Mouse (Mus musculus) limb, embryonic 12.5 days (tissue): Measurements from ENCODE around the gene Popdc2. TPM values are rescaled to one million over a fixed set of nuclear protein-coding genes. Genes with fewer than 3 reads are reported as not detected.

Source experiments
- ATAC-seq: fragments of 200-750 bp; cut with Nextera tagmentation; 2 replicates; pipeline ENCODE4 v1.8.0; 2017; ENCODE audit warnings: low read depth, moderate TSS enrichment; ENCODE audit not compliant: insufficient number of reproducible peaks, insufficient read depth, low FRiP score, low TSS enrichment
- H3K27ac ChIP-seq: fragments of 300-500 bp; sonication (generic); 2 replicates; pipeline ENCODE4 v1.5.1; 2016; ENCODE audit warnings: mild to moderate bottlenecking, moderate library complexity
- H3K27me3 ChIP-seq: fragments of 300-500 bp; sonication (generic); 2 replicates; pipeline ENCODE4 v1.6.1; 2016; ENCODE audit warnings: mild to moderate bottlenecking, moderate library complexity
- H3K36me3 ChIP-seq: fragments of 300-500 bp; sonication (generic); 2 replicates; pipeline ENCODE4 v1.6.1; 2016; ENCODE audit warnings: mild to moderate bottlenecking, moderate library complexity
- H3K4me1 ChIP-seq: fragments of 300-500 bp; sonication (generic); replicated peaks from 2 replicates; pipeline ENCODE4 v1.6.1; 2016
- H3K4me2 ChIP-seq: fragments of 300-500 bp; sonication (generic); 2 replicates; pipeline ENCODE4 v1.6.1; 2016; ENCODE audit warnings: mild to moderate bottlenecking, moderate library complexity
- H3K4me3 ChIP-seq: fragments of 300-500 bp; sonication (generic); replicated peaks from 2 replicates; pipeline ENCODE4 v1.5.1; 2016; ENCODE audit warnings: mild to moderate bottlenecking
- H3K9ac ChIP-seq: fragments of 300-500 bp; sonication (generic); replicated peaks from 2 replicates; pipeline ENCODE4 v1.6.1; 2016; ENCODE audit warnings: mild to moderate bottlenecking, moderate library complexity
- H3K9me3 ChIP-seq: fragments of 300-500 bp; sonication (generic); 2 replicates; pipeline ENCODE4 v1.6.1; 2016; ENCODE audit warnings: mild to moderate bottlenecking, moderate library complexity
- WGBS: fragments of 180-500 bp; shearing (Covaris S2); methylation state at CpG from one replicate; pipeline ENCODE4 v1.1.7; 2016; 5-methylcytosine and 5-hydroxymethylcytosine counted together
- polyA plus RNA-seq: library from polyadenylated mRNA; unstranded; fragments of >200 nt; fragmentation: Nextera tagmentation; extraction: Ambion mirVana; gene quantifications from 2 replicates; pipeline ENCODE4 v1.2.1, GENCODE M21; 2016

Popdc2 gene
- polyA plus RNA-seq, 1 experiment from 2014 or later = 0.70 TPM

DNA sequence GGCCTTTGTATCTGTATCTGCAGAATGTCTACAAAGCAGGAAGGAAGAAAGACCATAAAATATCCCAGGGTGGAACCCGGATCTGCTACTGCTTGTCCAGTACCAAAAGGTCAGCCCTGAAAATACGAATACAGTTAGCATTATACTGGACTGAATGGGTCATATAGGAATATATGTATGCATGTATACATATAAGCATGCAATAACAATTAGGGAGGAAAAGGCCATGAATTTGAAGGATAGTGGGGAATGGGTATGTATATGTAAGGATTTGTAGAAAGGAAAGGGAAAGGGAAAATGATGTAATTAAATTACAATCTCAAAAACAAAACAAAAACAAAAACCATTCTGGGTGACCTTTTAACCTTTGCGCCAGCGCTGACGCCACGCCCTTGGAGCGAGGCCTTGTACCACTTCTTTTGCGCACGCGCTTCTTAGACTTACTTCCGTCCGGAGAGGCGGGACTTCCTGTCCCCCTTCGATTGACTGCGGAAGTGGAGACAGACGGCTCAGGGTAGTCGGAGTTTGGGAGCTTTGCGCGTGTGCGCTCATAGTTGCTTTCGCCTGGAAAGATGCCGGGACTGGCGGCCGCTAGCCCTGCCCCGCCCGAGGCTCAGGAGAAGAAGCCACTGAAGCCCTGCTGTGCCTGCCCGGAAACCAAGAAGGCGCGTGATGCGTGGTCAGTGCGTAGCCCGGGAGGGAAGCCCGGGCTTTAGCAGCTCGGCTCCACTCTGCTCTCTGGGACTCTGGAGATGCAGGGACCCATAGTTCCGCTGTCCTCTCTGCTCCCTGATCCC, 15.3 kb upstream of the Popdc2 start, which contains the start of the genes Cox17 and Gm21987:
TSS of gene Cox17 (plus strand) at position 463 of the 797 bp plus-strand sequence.
TSS of gene Gm21987 (plus strand) at position 512 of the 797 bp plus-strand sequence.
- ATAC-seq = peak; percentile 92

DNA sequence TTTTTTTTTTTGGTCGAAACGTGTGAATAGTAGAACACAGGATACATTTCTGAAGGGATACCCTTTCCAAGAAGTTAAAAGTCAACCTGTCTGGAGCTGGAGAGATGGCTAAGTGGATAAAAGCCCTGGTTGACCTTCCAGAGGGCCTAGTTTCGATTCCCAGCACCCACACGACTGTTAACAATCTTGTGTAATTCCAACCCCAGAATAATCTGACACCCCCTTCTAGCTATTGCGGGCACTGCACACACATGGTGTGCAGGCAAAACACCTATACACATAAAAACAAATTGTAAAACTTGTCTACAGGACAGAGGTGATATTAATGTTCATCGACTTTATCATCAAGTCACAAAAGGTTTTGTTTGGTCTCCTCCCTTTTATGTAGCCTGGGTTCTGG, 14.4 kb upstream of the Popdc2 start:
- H3K4me3 ChIP-seq = peak overlapping the region; percentile 87
- ATAC-seq = no peak
- H3K4me2 ChIP-seq = peak overlapping the region; percentile 79
- H3K9me3 ChIP-seq = no peaks in the 10 kb centered on the region
- peak overlapping the region; percentile 83; the same call in 1 of the 2 replicates for H3K9ac ChIP-seq
- no peaks in the 10 kb centered on the region for H3K27me3 ChIP-seq
- no peak overlapping the region for H3K27ac ChIP-seq
- H3K4me1 ChIP-seq = peaks cover 5% of the 10 kb centered on the region
- H3K36me3 ChIP-seq = peaks cover 27% of the 10 kb centered on the region
- WGBS = 62% methylated on average over 6 of the region's 6 CpGs

More for the DNA sequence above, 15.3 kb upstream of the Popdc2 start, which contains the start of the genes Cox17 and Gm21987:
- 3% methylated on average over 35 of the region's 35 CpGs for WGBS
- peaks cover 21% of the 10 kb centered on the region for H3K36me3 ChIP-seq
- H3K9me3 ChIP-seq = no peaks in the 10 kb centered on the region
- H3K27ac ChIP-seq = peak within 1 kb of the TSS; percentile 90
- peaks cover 9% of the 10 kb centered on the region for H3K4me1 ChIP-seq
- H3K4me2 ChIP-seq = peak within 1 kb of the TSS; percentile 79
- peak within 1 kb of the TSS; percentile 83 for H3K9ac ChIP-seq
- H3K4me3 ChIP-seq = peak within 1 kb of the TSS; percentile 87
- no peaks in the 10 kb centered on the region for H3K27me3 ChIP-seq

DNA sequence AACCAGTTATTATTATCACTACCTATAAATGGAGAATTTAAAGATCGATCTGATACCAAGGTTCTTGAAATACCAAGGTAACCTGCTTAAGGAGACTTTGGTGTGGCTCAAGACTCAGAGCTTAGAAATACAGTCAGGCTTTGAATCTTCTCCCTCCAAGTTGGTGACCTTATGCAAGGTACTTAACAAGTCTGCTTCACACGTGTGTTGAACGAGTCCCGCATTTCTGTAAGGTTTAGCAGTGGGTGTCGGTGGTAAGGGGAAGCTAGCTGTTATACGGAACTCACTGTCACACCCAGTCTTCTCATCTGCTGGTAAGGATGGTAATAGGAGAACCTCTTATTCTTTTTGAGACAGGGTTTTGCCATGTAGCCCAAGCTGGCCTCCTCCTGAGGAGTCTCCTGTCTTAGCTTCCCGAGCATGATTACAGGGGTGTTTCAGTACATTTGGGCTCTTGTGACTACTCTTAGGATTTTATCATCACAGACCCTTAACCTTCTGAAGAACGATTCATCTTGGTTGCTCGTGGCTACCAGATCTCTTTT, 13.7 kb upstream of the Popdc2 start:
- ATAC-seq = no peak
- no peak overlapping the region for H3K27ac ChIP-seq
- no peaks in the 10 kb centered on the region for H3K27me3 ChIP-seq
- no peaks in the 10 kb centered on the region for H3K9me3 ChIP-seq
- H3K4me3 ChIP-seq = no peak overlapping the region
- peaks cover 27% of the 10 kb centered on the region for H3K36me3 ChIP-seq
- peaks cover 5% of the 10 kb centered on the region for H3K4me1 ChIP-seq
- no peak overlapping the region for H3K4me2 ChIP-seq
- no peak overlapping the region for H3K9ac ChIP-seq
- 87% methylated on average over 9 of the region's 9 CpGs for WGBS

DNA sequence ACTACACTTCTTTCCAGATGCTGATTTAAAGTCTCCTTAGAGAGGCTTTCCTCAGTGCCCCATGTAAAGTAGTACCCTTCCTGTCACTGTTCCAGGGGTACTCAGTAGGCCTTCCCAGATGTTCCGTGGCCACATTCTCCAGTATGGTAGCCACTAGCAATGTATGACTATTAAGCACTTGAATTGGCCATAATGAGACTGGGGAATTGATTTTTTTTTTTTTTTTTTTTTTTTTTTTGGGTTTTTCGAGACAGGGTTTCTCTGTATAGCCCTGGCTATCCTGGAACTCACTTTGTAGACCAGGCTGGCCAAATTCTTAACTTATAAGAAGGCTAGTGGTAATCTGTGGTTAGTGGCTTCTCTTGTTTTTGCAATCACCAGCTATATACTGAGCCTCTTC, 12.1 kb upstream of the Popdc2 start:
- Histone ChIP-seq H3K9ac (no peak overlapping the region), H3K9me3 (no peaks in the 10 kb centered on the region), H3K27me3 (no peaks in the 10 kb centered on the region), H3K4me2 (no peak overlapping the region), H3K4me3 (no peak overlapping the region), H3K36me3 (peaks cover 31% of the 10 kb centered on the region), H3K27ac (no peak overlapping the region), H3K4me1 (peaks cover 5% of the 10 kb centered on the region)
- WGBS = 83% methylated on average over 2 of the region's 2 CpGs
- ATAC-seq = no peak

DNA sequence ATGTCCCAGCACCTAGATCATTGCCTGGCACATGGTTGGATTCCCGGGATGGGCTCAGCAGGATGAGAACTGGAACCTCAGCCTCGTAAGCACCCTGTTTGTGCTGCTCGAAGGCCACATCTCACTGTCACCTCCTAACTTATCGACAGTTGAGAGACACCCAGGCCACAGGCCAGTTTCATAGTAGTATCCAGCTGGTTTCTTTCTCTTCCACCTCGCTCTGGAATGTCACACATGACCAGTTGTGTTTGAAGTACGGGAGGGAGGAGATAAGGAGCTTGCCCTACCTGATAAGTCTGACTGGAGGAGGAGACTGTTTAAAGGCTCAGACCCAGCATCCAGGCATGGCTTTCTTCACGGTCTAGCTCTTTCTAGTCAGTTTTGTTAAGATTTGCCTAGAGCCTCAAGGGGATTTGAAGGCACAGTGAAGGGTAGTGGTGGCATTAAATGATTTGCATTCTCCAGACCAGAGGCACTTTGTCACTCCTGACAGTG, 11.6 kb upstream of the Popdc2 start:
- Histone ChIP-seq H3K27ac (no peak overlapping the region), H3K9ac (no peak overlapping the region), H3K9me3 (no peaks in the 10 kb centered on the region), H3K4me2 (no peak overlapping the region), H3K36me3 (peaks cover 31% of the 10 kb centered on the region), H3K4me3 (no peak overlapping the region; the same call in 1 of the 2 replicates), H3K4me1 (peaks cover 5% of the 10 kb centered on the region), H3K27me3 (no peaks in the 10 kb centered on the region)
- ATAC-seq = no peak
- 74% methylated on average over 7 of the region's 7 CpGs for WGBS

DNA sequence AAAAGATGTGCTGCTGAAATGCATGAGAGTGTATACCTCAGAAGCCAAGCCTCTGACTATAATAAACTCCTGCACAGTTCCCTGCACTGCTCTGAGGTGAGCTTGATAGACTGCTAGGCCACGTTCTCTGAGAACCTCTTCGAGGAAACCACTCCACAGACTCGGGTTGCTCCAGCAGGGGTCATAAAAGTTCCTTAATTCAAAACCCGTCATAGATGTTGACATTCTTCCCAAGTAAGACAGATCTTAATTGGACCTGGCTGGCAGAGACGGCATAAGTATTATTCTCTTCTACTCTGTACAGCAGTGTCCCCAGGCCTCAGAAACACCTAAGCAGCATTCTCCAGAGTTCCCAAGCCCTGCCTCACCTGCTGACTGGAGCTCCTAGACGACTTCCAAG, 11.1 kb upstream of the Popdc2 start:
- WGBS = 76% methylated on average over 6 of the region's 6 CpGs
- no peak for ATAC-seq
- Histone ChIP-seq H3K9ac (no peak overlapping the region), H3K4me1 (peaks cover 5% of the 10 kb centered on the region), H3K9me3 (no peaks in the 10 kb centered on the region), H3K4me3 (no peak overlapping the region), H3K4me2 (no peak overlapping the region), H3K36me3 (peaks cover 31% of the 10 kb centered on the region), H3K27ac (no peak overlapping the region), H3K27me3 (no peaks in the 10 kb centered on the region)

DNA sequence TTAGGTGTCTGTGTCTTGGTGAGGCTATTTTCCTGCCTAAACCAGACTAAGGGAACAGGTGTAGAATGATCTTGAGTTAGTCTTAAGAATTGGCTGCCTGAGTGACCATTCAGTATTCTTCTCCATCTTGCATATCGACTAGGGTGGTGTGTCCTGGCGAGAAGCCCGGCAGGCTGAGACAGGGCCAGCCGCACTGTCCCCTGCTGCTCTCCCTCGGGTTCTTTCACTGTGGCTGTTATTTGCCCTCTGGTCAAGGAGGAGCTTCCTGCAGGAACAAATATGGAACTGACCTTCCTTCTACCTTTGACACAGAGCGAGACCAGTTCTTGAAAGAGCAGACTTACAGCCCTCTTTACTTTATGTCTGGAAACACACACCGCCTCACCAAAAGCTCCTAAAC, 10.0 kb upstream of the Popdc2 start:
- Histone ChIP-seq H3K9me3 (no peaks in the 10 kb centered on the region), H3K27me3 (no peaks in the 10 kb centered on the region), H3K9ac (no peak overlapping the region), H3K4me2 (no peak overlapping the region), H3K36me3 (peaks cover 38% of the 10 kb centered on the region), H3K4me1 (peaks cover 5% of the 10 kb centered on the region), H3K4me3 (no peak overlapping the region), H3K27ac (no peak overlapping the region)
- ATAC-seq = no peak
- WGBS = 88% methylated on average over 7 of the region's 7 CpGs

DNA sequence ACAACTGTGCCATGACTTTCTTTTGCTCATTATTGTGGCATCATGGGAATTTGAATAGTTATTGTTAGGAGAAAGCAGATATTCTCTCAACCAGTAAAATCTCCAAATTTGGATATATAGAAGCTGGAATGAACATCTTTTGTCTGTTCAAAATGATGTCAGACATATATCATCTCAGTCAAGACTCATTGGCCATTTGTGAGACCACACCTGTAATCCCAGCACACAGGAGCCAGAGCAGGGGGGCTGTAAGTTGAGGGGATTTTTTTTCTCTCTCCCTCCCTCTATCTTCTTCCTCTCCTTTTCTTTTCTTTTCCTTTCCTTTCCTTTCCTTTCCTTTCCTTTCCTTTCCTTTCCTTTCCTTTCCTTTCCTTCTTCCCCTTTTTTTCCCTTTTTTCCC, 9.2 kb upstream of the Popdc2 start:
- H3K9ac ChIP-seq = no peak overlapping the region
- H3K9me3 ChIP-seq = no peaks in the 10 kb centered on the region
- H3K27me3 ChIP-seq = no peaks in the 10 kb centered on the region
- H3K4me2 ChIP-seq = no peak overlapping the region
- no peak overlapping the region for H3K27ac ChIP-seq
- peaks cover under 1% of the 10 kb centered on the region; the same call in 1 of the 2 replicates for H3K4me1 ChIP-seq
- no peak for ATAC-seq
- H3K36me3 ChIP-seq = peaks cover 38% of the 10 kb centered on the region
- H3K4me3 ChIP-seq = no peak overlapping the region

DNA sequence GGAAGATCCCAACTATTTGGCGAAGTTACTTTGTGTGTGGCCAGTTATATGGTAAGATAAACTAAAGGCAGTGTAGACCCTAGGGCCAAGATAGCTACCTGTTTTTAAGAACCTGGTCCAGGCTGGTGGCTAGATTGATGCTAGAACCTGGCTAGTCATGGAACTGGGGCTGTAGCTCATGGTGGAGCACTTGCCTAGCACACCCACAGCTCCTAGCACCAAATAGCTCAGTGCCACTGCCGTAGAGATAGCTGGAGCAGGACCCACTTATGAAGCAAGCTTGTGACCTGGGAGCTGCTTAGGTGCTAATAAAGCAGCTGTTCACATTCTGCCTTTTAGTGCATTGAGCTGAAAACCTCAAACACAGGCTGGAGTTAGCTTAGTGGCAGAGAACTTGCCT, 8.4 kb upstream of the Popdc2 start:
- H3K4me2 ChIP-seq = no peak overlapping the region

DNA sequence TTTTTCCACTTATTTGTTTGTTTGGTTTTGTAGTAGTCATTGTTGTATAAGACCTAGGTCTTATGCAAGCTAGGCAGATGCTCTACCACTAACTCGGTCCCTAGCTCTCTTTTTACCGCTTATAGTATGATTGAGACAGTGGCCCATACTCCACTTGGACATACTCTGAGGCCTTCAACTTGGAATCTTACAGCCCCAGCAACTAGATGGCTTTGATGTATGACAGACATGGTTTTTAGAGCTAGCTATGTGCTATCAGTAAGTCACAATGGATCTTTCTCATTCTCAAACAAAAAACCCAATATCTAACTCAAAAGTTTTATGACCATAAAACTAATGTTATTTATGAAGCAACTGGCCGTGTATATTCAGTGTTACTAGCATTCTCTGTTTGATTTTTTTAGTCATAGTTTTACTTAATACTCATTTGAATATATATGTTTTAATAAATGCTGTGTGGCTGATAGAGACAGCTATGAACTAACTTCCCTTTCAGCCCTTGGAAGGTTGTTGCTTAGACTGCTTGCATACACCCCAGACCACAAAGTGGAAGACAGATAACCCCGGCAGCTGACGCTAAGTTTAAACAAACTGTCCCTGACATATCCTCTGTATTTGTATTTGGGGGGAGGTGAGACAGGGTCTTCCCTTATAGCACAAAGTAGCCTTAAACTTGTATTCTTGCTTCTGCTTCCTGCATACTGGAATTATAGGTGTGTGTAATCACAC, 7.7 kb upstream of the Popdc2 start:
- WGBS = 90% methylated on average over 5 of the region's 5 CpGs
- Histone ChIP-seq H3K27me3 (no peaks in the 10 kb centered on the region), H3K27ac (no peak overlapping the region), H3K4me3 (no peak overlapping the region), H3K9ac (no peak overlapping the region), H3K4me2 (no peak overlapping the region), H3K36me3 (peaks cover 35% of the 10 kb centered on the region), H3K4me1 (no peaks in the 10 kb centered on the region), H3K9me3 (no peaks in the 10 kb centered on the region)
- ATAC-seq = no peak

More for the DNA sequence above, 8.4 kb upstream of the Popdc2 start:
- no peaks in the 10 kb centered on the region for H3K9me3 ChIP-seq
- no peaks in the 10 kb centered on the region for H3K4me1 ChIP-seq
- no peak overlapping the region for H3K27ac ChIP-seq
- no peaks in the 10 kb centered on the region for H3K27me3 ChIP-seq
- no peak overlapping the region for H3K4me3 ChIP-seq
- H3K36me3 ChIP-seq = peaks cover 38% of the 10 kb centered on the region
- ATAC-seq = no peak
- WGBS = 96% methylated on average over 2 of the region's 2 CpGs
- H3K9ac ChIP-seq = no peak overlapping the region

DNA sequence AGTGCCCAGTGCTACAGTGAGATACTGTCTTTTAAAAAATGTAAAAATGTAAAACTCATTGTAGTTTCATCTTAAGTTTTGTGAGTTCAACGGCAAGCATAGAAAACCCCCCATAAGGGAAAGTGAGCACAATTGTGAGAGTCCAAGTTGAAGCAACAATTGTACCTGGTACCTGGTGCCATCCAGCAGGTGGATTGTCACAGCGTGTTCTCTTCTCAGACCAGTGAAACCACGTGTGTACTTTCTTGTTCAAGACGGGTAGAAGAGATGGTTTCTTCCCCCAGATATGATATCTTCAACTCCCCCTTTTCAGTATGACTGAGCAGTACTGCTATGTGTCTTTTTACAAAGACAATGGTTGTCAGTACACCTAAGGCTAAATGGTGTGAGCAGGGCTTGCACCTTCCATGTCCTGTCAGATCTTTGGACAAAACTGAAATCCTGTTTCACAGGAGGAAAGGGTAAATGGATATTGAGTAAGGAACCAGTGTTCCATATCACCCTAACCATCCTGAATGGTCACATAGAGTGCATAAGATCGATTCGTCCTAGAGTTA, 3.7 kb upstream of the Popdc2 start:
- H3K9me3 ChIP-seq = no peaks in the 10 kb centered on the region
- peaks cover 11% of the 10 kb centered on the region for H3K36me3 ChIP-seq
- 84% methylated on average over 6 of the region's 6 CpGs for WGBS
- ATAC-seq = no peak
- no peak overlapping the region for H3K9ac ChIP-seq
- H3K27ac ChIP-seq = no peak overlapping the region
- no peaks in the 10 kb centered on the region for H3K27me3 ChIP-seq
- peaks cover 9% of the 10 kb centered on the region for H3K4me1 ChIP-seq
- no peak overlapping the region for H3K4me2 ChIP-seq
- no peak overlapping the region for H3K4me3 ChIP-seq
